Mouse (Mus musculus): ENCODE data around the gene Gm10961. TPM values are rescaled to one million over a fixed set of nuclear protein-coding genes. Genes with fewer than 3 reads are reported as not detected.

Gm10961 gene
- total and polyA plus RNA-seq, 2 experiments = not detected

- WGBS = 97% methylated on average over 2 of the region's 2 CpGs
- no peak for DNase-seq (ENCODE audit: extremely low read depth, low read depth, low spot score)
- Histone ChIP-seq H3K79me2 (ENCODE audit: control insufficient read depth, insufficient read depth, low read length) (no peaks in the 10 kb centered on the region; the same call in 1 of the 2 replicates), H3K4me3 (ENCODE audit: insufficient read depth, low read depth, low read length) (no peak overlapping the region), H3K9ac (ENCODE audit: low read depth, low read length) (no peak overlapping the region), H3K27me3 (ENCODE audit: control insufficient read depth, insufficient read depth, low read length) (no peaks in the 10 kb centered on the region), H3K27ac (replicated peaks; ENCODE audit: insufficient read depth, low read depth, low read length) (no peak overlapping the region), H3K4me1 (ENCODE audit: control insufficient read depth, insufficient read depth, low read length) (peaks cover 4% of the 10 kb centered on the region; the same call in 1 of the 2 replicates), H3K36me3 (ENCODE audit: control insufficient read depth, insufficient read depth, low read length) (peaks cover 24% of the 10 kb centered on the region; the same call in 1 of the 2 replicates)
- no peak for TF ChIP-seq POLR2A (IDR thresholded peaks at IDR 0.05; ENCODE audit: extremely low read depth, insufficient read depth, low read length)
- no peak for TF ChIP-seq CTCF (IDR thresholded peaks at IDR 0.05; ENCODE audit: low read depth, low read length)
These were observed 2.6 kb upstream of the Gm10961 start for GRCm38 (mm10) chr3:107628551-107628950.

- H3K36me3 ChIP-seq (ENCODE audit: control insufficient read depth, insufficient read depth, low read length) = peaks cover 18% of the 10 kb centered on the region; the same call in 1 of the 2 replicates
- WGBS = 83% methylated on average over 4 of the region's 4 CpGs
- TF ChIP-seq CTCF (IDR thresholded peaks at IDR 0.05; ENCODE audit: low read depth, low read length) (no peak), POLR2A (IDR thresholded peaks at IDR 0.05; ENCODE audit: extremely low read depth, insufficient read depth, low read length) (no peak)
- H3K9ac ChIP-seq (ENCODE audit: low read depth, low read length) = no peak overlapping the region
- H3K4me3 ChIP-seq (ENCODE audit: insufficient read depth, low read depth, low read length) = no peak overlapping the region
- no peaks in the 10 kb centered on the region for H3K27me3 ChIP-seq (ENCODE audit: control insufficient read depth, insufficient read depth, low read length)
- DNase-seq (ENCODE audit: extremely low read depth, low read depth, low spot score) = no peak
- no peak overlapping the region for H3K27ac ChIP-seq (replicated peaks; ENCODE audit: insufficient read depth, low read depth, low read length)
- H3K79me2 ChIP-seq (ENCODE audit: control insufficient read depth, insufficient read depth, low read length) = no peaks in the 10 kb centered on the region; the same call in 1 of the 2 replicates
- peaks cover 4% of the 10 kb centered on the region; the same call in 1 of the 2 replicates for H3K4me1 ChIP-seq (ENCODE audit: control insufficient read depth, insufficient read depth, low read length)
These were observed 1.7 kb upstream of the Gm10961 start for GRCm38 (mm10) chr3:107629411-107629810.

- no peak for TF ChIP-seq CTCF (IDR thresholded peaks at IDR 0.05; ENCODE audit: low read depth, low read length)
- 0 out of 2 replicates have a peak, but pooled peaks have one; percentile 48 for TF ChIP-seq POLR2A (IDR thresholded peaks at IDR 0.05; ENCODE audit: extremely low read depth, insufficient read depth, low read length)
- WGBS = under 1% methylated on average over 35 of the region's 35 CpGs
- Histone ChIP-seq H3K27ac (replicated peaks; ENCODE audit: insufficient read depth, low read depth, low read length) (peak within 1 kb of the TSS; percentile 43), H3K4me1 (ENCODE audit: control insufficient read depth, insufficient read depth, low read length) (peaks cover 4% of the 10 kb centered on the region; the same call in 1 of the 2 replicates), H3K36me3 (ENCODE audit: control insufficient read depth, insufficient read depth, low read length) (peaks cover 6% of the 10 kb centered on the region; the same call in 1 of the 2 replicates), H3K4me3 (ENCODE audit: insufficient read depth, low read depth, low read length) (peak within 1 kb of the TSS; percentile 90), H3K79me2 (ENCODE audit: control insufficient read depth, insufficient read depth, low read length) (no peaks in the 10 kb centered on the region; the same call in 1 of the 2 replicates), H3K9ac (ENCODE audit: low read depth, low read length) (peak within 1 kb of the TSS; percentile 93), H3K27me3 (ENCODE audit: control insufficient read depth, insufficient read depth, low read length) (no peaks in the 10 kb centered on the region)
- DNase-seq (ENCODE audit: extremely low read depth, low read depth, low spot score) = peak; percentile 88
These were observed 419 bp downstream of the Gm10961 start, which contains the start of gene Strip1 for GRCm38 (mm10) chr3:107631523-107631958. Gene Strip1 (minus strand): TSS chr3:107631694.

GRCm38 (mm10) chr3:107632786-107633185 lies 1.7 kb downstream of the Gm10961 start:
- TF ChIP-seq CTCF (IDR thresholded peaks at IDR 0.05; ENCODE audit: low read depth, low read length) = no peak
- no peak for TF ChIP-seq POLR2A (IDR thresholded peaks at IDR 0.05; ENCODE audit: extremely low read depth, insufficient read depth, low read length)
- Histone ChIP-seq H3K4me1 (ENCODE audit: control insufficient read depth, insufficient read depth, low read length) (peaks cover 4% of the 10 kb centered on the region; the same call in 1 of the 2 replicates), H3K4me3 (ENCODE audit: insufficient read depth, low read depth, low read length) (no peak overlapping the region), H3K27me3 (ENCODE audit: control insufficient read depth, insufficient read depth, low read length) (no peaks in the 10 kb centered on the region), H3K36me3 (ENCODE audit: control insufficient read depth, insufficient read depth, low read length) (peaks cover 3% of the 10 kb centered on the region; the same call in 1 of the 2 replicates), H3K27ac (replicated peaks; ENCODE audit: insufficient read depth, low read depth, low read length) (no peak overlapping the region), H3K79me2 (ENCODE audit: control insufficient read depth, insufficient read depth, low read length) (no peaks in the 10 kb centered on the region; the same call in 1 of the 2 replicates), H3K9ac (ENCODE audit: low read depth, low read length) (no peak overlapping the region)
- no peak for DNase-seq (ENCODE audit: extremely low read depth, low read depth, low spot score)
- WGBS = 98% methylated on average over 4 of the region's 4 CpGs

- H3K27ac ChIP-seq (replicated peaks; ENCODE audit: insufficient read depth, low read depth, low read length) = no peak overlapping the region
- 94% methylated on average over 9 of the region's 9 CpGs for WGBS
- H3K4me3 ChIP-seq (ENCODE audit: insufficient read depth, low read depth, low read length) = no peak overlapping the region
- no peak for DNase-seq (ENCODE audit: extremely low read depth, low read depth, low spot score)
- H3K36me3 ChIP-seq (ENCODE audit: control insufficient read depth, insufficient read depth, low read length) = no peaks in the 10 kb centered on the region
- H3K9ac ChIP-seq (ENCODE audit: low read depth, low read length) = no peak overlapping the region
- no peak for TF ChIP-seq POLR2A (IDR thresholded peaks at IDR 0.05; ENCODE audit: extremely low read depth, insufficient read depth, low read length)
- TF ChIP-seq CTCF (IDR thresholded peaks at IDR 0.05; ENCODE audit: low read depth, low read length) = no peak
- peaks cover 4% of the 10 kb centered on the region; the same call in 1 of the 2 replicates for H3K4me1 ChIP-seq (ENCODE audit: control insufficient read depth, insufficient read depth, low read length)
- H3K79me2 ChIP-seq (ENCODE audit: control insufficient read depth, insufficient read depth, low read length) = no peaks in the 10 kb centered on the region; the same call in 1 of the 2 replicates
- no peaks in the 10 kb centered on the region for H3K27me3 ChIP-seq (ENCODE audit: control insufficient read depth, insufficient read depth, low read length)
These were observed 2.8 kb downstream of the Gm10961 start for GRCm38 (mm10) chr3:107633906-107634305.

- H3K27me3 ChIP-seq (ENCODE audit: control insufficient read depth, insufficient read depth, low read length) = no peaks in the 10 kb centered on the region
- 74% methylated on average over 8 of the region's 8 CpGs for WGBS
- H3K4me1 ChIP-seq (ENCODE audit: control insufficient read depth, insufficient read depth, low read length) = no peaks in the 10 kb centered on the region
- no peak overlapping the region for H3K4me3 ChIP-seq (ENCODE audit: insufficient read depth, low read depth, low read length)
- no peaks in the 10 kb centered on the region for H3K79me2 ChIP-seq (ENCODE audit: control insufficient read depth, insufficient read depth, low read length)
- no peak overlapping the region for H3K27ac ChIP-seq (replicated peaks; ENCODE audit: insufficient read depth, low read depth, low read length)
- H3K9ac ChIP-seq (ENCODE audit: low read depth, low read length) = no peak overlapping the region
- TF ChIP-seq POLR2A (IDR thresholded peaks at IDR 0.05; ENCODE audit: extremely low read depth, insufficient read depth, low read length) (no peak), CTCF (IDR thresholded peaks at IDR 0.05; ENCODE audit: low read depth, low read length) (no peak)
- no peaks in the 10 kb centered on the region for H3K36me3 ChIP-seq (ENCODE audit: control insufficient read depth, insufficient read depth, low read length)
- no peak for DNase-seq (ENCODE audit: extremely low read depth, low read depth, low spot score)
These were observed 4.7 kb downstream of the Gm10961 start for GRCm38 (mm10) chr3:107635836-107636235.

Measured in liver, adult 2 months (tissue).